Mouse (Mus musculus) hindbrain, embryonic 14.5 days (tissue): ENCODE measurements around the gene Psmb8. TPM values are rescaled to one million over a fixed set of nuclear protein-coding genes. Genes with fewer than 3 reads are reported as not detected.

Source experiments
- ATAC-seq: fragments of 200-750 bp; cut with Nextera tagmentation; 2 replicates; pipeline ENCODE4 v1.8.0; 2017; ENCODE audit warnings: moderate number of reproducible peaks, mild to moderate bottlenecking, moderate TSS enrichment, moderate library complexity; ENCODE audit not compliant: low FRiP score
- DNase-seq: peaks from one replicate; pipeline ENCODE4 v3.0.0-alpha.2; 2015; ENCODE audit warnings: low spot score
- H3K27ac ChIP-seq: fragments of 300-500 bp; sonication (generic); 2 replicates; pipeline ENCODE4 v1.5.1; 2014; ENCODE audit warnings: mild to moderate bottlenecking, moderate library complexity
- H3K27me3 ChIP-seq: fragments of 300-500 bp; sonication (generic); 2 replicates; pipeline ENCODE4 v1.6.1; 2014; ENCODE audit warnings: mild to moderate bottlenecking, low read length, mixed read lengths; ENCODE audit not compliant: control insufficient read depth, insufficient read depth
- H3K36me3 ChIP-seq: fragments of 300-500 bp; sonication (generic); replicated peaks from 2 replicates; pipeline ENCODE4 v1.6.1; 2014; ENCODE audit not compliant: control insufficient read depth, insufficient read depth
- H3K4me1 ChIP-seq: fragments of 300-500 bp; sonication (generic); replicated peaks from 2 replicates; pipeline ENCODE4 v1.6.1; 2014; ENCODE audit warnings: antibody characterized with exemption, low read length, mixed read lengths; ENCODE audit not compliant: control insufficient read depth, insufficient read depth
- H3K4me2 ChIP-seq: fragments of 300-500 bp; sonication (generic); replicated peaks from 2 replicates; pipeline ENCODE4 v1.6.1; 2014; ENCODE audit warnings: mild to moderate bottlenecking, moderate library complexity
- H3K4me3 ChIP-seq: fragments of 300-500 bp; sonication (generic); replicated peaks from 2 replicates; pipeline ENCODE4 v1.5.1; 2014; ENCODE audit warnings: mild to moderate bottlenecking, low read length
- H3K9ac ChIP-seq: fragments of 300-500 bp; sonication (generic); 2 replicates; pipeline ENCODE4 v1.6.1; 2014
- H3K9me3 ChIP-seq: fragments of 300-500 bp; sonication (generic); 2 replicates; pipeline ENCODE4 v1.6.1; 2016; ENCODE audit warnings: low read length; ENCODE audit not compliant: control insufficient read depth
- WGBS: fragments of 180-500 bp; shearing (Covaris S2); extraction: QIAGEN DNeasy Blood & Tissue Kit; methylation state at CpG from one replicate; pipeline ENCODE4 v1.1.7; 2014; 5-methylcytosine and 5-hydroxymethylcytosine counted together
- polyA plus RNA-seq: library from polyadenylated mRNA; unstranded; fragments of >200 nt; fragmentation: Nextera tagmentation; extraction: Ambion mirVana; gene quantifications from 2 replicates; pipeline ENCODE4 v1.2.1, GENCODE M21; 2014

Gene Psmb8
- polyA plus RNA-seq, 1 experiment from 2014 or later, result 3.6 TPM

DNA sequence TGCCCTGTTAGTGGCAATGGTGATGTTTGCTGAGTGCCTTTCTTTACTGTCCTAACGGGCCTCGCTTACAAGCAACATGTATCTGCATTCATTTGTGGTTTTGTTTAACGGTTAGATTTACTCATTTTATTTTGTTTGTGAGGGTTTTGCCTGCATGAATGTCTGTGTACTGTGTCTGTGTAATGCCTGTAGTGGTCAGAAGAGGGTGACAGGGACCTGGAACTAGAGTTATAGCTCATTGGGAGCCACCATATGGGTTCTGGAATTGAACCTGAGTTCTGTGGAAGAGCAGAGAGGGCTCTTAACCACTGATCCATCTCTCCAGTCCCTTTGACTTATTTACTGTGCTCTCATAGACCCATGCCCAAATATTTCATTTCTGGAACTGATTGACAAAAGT, 49.5 kb downstream of the Psmb8 start:
- DNase-seq, result no peak
- no peak overlapping the region for H3K9ac ChIP-seq

DNA sequence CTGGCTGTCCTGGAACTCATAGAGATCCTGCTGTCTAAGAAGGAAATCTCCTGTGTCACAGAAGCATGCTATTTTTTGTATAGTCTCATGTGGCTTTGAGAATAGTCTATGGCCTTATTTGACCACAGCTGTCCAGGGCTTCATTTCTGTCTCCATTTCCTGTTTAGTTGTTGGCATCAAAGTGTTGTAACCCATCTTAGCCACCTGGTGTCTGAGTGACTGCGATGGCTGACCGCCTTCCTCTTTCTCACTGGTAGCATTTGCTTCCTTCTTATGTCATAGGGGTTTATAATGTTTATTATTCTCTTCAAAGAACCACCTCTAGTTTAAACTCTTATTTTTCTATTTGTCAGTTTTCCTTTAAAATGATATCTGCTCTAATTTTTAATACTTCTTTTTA, 51.2 kb downstream of the Psmb8 start:
- H3K4me3 ChIP-seq, result no peak overlapping the region
- no peak for ATAC-seq
- no peak overlapping the region for H3K9ac ChIP-seq
- DNase-seq, result no peak
- no peak overlapping the region for H3K27ac ChIP-seq
- 80% methylated on average over 2 of the region's 2 CpGs for WGBS
- H3K4me2 ChIP-seq, result no peak overlapping the region
- H3K27me3 ChIP-seq, result no peaks in the 10 kb centered on the region
- H3K4me1 ChIP-seq, result no peaks in the 10 kb centered on the region
- H3K9me3 ChIP-seq, result no peaks in the 10 kb centered on the region
- H3K36me3 ChIP-seq, result no peaks in the 10 kb centered on the region

More for the DNA sequence above, 49.5 kb downstream of the Psmb8 start:
- ATAC-seq, result no peak
- Histone ChIP-seq H3K4me3 (no peak overlapping the region), H3K4me2 (no peak overlapping the region), H3K9me3 (no peaks in the 10 kb centered on the region), H3K27me3 (no peaks in the 10 kb centered on the region), H3K27ac (no peak overlapping the region), H3K36me3 (no peaks in the 10 kb centered on the region), H3K4me1 (no peaks in the 10 kb centered on the region)
- WGBS, result 90% methylated on average over 3 of the region's 3 CpGs

DNA sequence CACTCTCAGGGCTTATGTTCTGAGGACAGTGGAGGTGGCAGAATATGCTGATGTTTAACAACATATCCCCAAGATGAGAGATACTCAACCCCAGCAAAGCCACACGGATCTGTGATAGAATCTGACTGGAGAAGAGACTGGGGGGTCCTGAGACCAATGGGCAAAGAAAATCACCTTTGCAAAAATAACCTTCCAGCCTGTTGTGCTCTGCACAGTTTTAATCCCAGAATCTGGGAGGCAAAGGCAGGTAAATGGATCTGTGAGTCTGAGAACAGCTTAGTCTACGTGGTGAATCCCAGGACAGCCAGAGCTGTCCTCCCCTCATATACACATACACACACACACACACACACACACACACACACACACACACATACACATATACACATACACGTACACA, 51.8 kb downstream of the Psmb8 start:
- Histone ChIP-seq H3K36me3 (no peaks in the 10 kb centered on the region), H3K4me3 (no peak overlapping the region), H3K9me3 (no peaks in the 10 kb centered on the region), H3K4me2 (no peak overlapping the region), H3K27me3 (no peaks in the 10 kb centered on the region), H3K4me1 (no peaks in the 10 kb centered on the region), H3K9ac (no peak overlapping the region), H3K27ac (no peak overlapping the region)
- DNase-seq (no peak), ATAC-seq (no peak)
- WGBS, result 55% methylated on average over 3 of the region's 3 CpGs

DNA sequence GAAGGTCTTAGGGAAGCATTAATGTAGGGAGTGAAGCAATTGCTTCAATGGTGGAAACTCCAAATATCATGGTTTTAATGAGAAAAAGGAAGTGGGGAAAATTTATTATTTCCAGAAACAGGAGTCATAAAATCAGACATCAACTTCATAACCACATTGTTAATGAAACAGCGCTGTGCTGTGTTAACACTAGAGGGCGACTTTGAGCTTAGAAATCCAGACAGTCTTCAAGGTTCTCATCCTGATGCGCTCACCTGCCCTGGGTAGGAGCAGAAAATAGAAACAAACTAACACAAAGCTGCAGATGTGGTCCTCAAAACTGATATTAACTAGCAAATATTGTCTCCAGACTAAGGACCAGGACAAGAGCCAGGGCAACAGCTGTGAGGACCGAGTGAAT, 52.4 kb downstream of the Psmb8 start:
- 22% methylated on average over 4 of the region's 4 CpGs for WGBS
- DNase-seq, result peak; percentile 75
- Histone ChIP-seq H3K4me3 (no peak overlapping the region), H3K4me1 (no peaks in the 10 kb centered on the region), H3K27ac (no peak overlapping the region), H3K9ac (no peak overlapping the region), H3K9me3 (no peaks in the 10 kb centered on the region), H3K27me3 (no peaks in the 10 kb centered on the region), H3K36me3 (no peaks in the 10 kb centered on the region), H3K4me2 (no peak overlapping the region)
- ATAC-seq, result no peak

Other genes with a start within 250 kb of the Psmb8 start
- gene B3galt4, start 246.2 kb upstream of the Psmb8 start, polyA plus RNA-seq, result 7.8 and 9.2 TPM in 2 replicates
- gene Vps52, start 241.9 kb upstream of the Psmb8 start, polyA plus RNA-seq, result 56.0 and 56.6 TPM in 2 replicates
- gene Rps18, start 241.7 kb upstream of the Psmb8 start, polyA plus RNA-seq, result 804 and 966 TPM in 2 replicates
- 12.5 and 16.5 TPM in 2 replicates for gene H2-K1, start 197.4 kb upstream of the Psmb8 start, polyA plus RNA-seq
- 6.3 and 7.8 TPM in 2 replicates for gene Ring1, start 173.0 kb upstream of the Psmb8 start, polyA plus RNA-seq
- gene H2-Ke6, start 169.7 kb upstream of the Psmb8 start, polyA plus RNA-seq, result 64.3 and 67.3 TPM in 2 replicates
- 87.1 and 97.0 TPM in 2 replicates for gene Slc39a7, start 166.0 kb upstream of the Psmb8 start, polyA plus RNA-seq
- 32.2 and 34.5 TPM in 2 replicates for gene Rxrb, start 165.9 kb upstream of the Psmb8 start, polyA plus RNA-seq
- 2.7 and 3.4 TPM in 2 replicates for gene Col11a2, start 158.3 kb upstream of the Psmb8 start, polyA plus RNA-seq
- gene H2-Oa, start 105.4 kb upstream of the Psmb8 start, polyA plus RNA-seq, result 0.29 TPM in 1 of 2 replicates, not detected in the other
- gene H2-DMa, start 78.2 kb upstream of the Psmb8 start, polyA plus RNA-seq, result 19.2 and 20.2 TPM in 2 replicates
- gene Brd2, start 75.1 kb upstream of the Psmb8 start, polyA plus RNA-seq, result 133 and 136 TPM in 2 replicates
- gene H2-DMb2, start 54.4 kb upstream of the Psmb8 start, polyA plus RNA-seq, result 0.16 TPM in 1 of 2 replicates, not detected in the other
- gene H2-DMb1, start 44.6 kb upstream of the Psmb8 start, polyA plus RNA-seq, result 0.72 and 0.76 TPM in 2 replicates
- 2.2 and 2.6 TPM in 2 replicates for gene Tap1, start 10.2 kb upstream of the Psmb8 start, polyA plus RNA-seq
- gene Psmb9, start 10.0 kb upstream of the Psmb8 start, polyA plus RNA-seq, result 0.95 and 1.2 TPM in 2 replicates
- gene Tap2, start 5.8 kb downstream of the Psmb8 start, polyA plus RNA-seq, result 0.72 and 1.6 TPM in 2 replicates
- not detected in 2 replicates for gene H2-Ob, start 41.2 kb downstream of the Psmb8 start, polyA plus RNA-seq
- gene H2-Ab1, start 60.0 kb downstream of the Psmb8 start, polyA plus RNA-seq, result 0.80 and 1.8 TPM in 2 replicates
- gene H2-Aa, start 90.1 kb downstream of the Psmb8 start, polyA plus RNA-seq, result 0.31 and 0.58 TPM in 2 replicates
- 3.9 and 4.2 TPM in 2 replicates for gene H2-Eb1, start 108.1 kb downstream of the Psmb8 start, polyA plus RNA-seq
- gene H2-Eb2, start 127.9 kb downstream of the Psmb8 start, polyA plus RNA-seq, result 0.12 and 0.35 TPM in 2 replicates
- gene Btnl2, start 157.1 kb downstream of the Psmb8 start, polyA plus RNA-seq, result 0.10 TPM in 1 of 2 replicates, not detected in the other
- gene Btnl1, start 179.4 kb downstream of the Psmb8 start, polyA plus RNA-seq, result not detected in 2 replicates
- gene BC051142, start 201.1 kb downstream of the Psmb8 start, polyA plus RNA-seq, result 4.2 and 5.6 TPM in 2 replicates